Mouse (Mus musculus): ENCODE results near the gene Vwa7. TPM values are rescaled to one million over a fixed set of nuclear protein-coding genes. Genes with fewer than 3 reads are reported as not detected.

Gene Vwa7
- polyA plus RNA-seq, 1 experiment from 2014 or later = 0.14 TPM

GRCm38 (mm10) chr17:35051156-35052086 lies 35.0 kb downstream of the Vwa7 start:
- ATAC-seq (replicated peaks) = peak; percentile 50
- Histone ChIP-seq H3K9ac (replicated peaks) (peak overlapping the region; percentile 60), H3K9me3 (no peaks in the 10 kb centered on the region), H3K27me3 (no peaks in the 10 kb centered on the region), H3K36me3 (peaks cover 16% of the 10 kb centered on the region), H3K4me1 (peaks cover 36% of the 10 kb centered on the region), H3K4me3 (peak overlapping the region; percentile 43), H3K27ac (replicated peaks) (peak overlapping the region; percentile 92), H3K4me2 (replicated peaks) (peak overlapping the region; percentile 49)
- 2% methylated on average over 21 of the region's 21 CpGs for WGBS

- Histone ChIP-seq H3K36me3 (peaks cover 19% of the 10 kb centered on the region), H3K27me3 (no peaks in the 10 kb centered on the region), H3K9me3 (no peaks in the 10 kb centered on the region), H3K4me3 (peak overlapping the region; percentile 43; the same call in 1 of the 2 replicates), H3K4me2 (replicated peaks) (peak overlapping the region; percentile 49), H3K27ac (replicated peaks) (peak overlapping the region; percentile 92), H3K9ac (replicated peaks) (peak overlapping the region; percentile 60; the same call in 1 of the 2 replicates), H3K4me1 (peaks cover 31% of the 10 kb centered on the region)
- no peak for ATAC-seq (replicated peaks)
- 79% methylated on average over 12 of the region's 12 CpGs for WGBS
Observed at GRCm38 (mm10) chr17:35052271-35052798, 36.0 kb downstream of the Vwa7 start.

GRCm38 (mm10) chr17:35055691-35056495 lies 39.5 kb downstream of the Vwa7 start:
- H3K4me1 ChIP-seq = peaks cover 30% of the 10 kb centered on the region
- H3K9ac ChIP-seq (replicated peaks) = no peak overlapping the region
- WGBS = 91% methylated on average over 7 of the region's 7 CpGs
- peaks cover 22% of the 10 kb centered on the region for H3K36me3 ChIP-seq
- H3K4me3 ChIP-seq = no peak overlapping the region
- no peak overlapping the region for H3K27ac ChIP-seq (replicated peaks)
- H3K9me3 ChIP-seq = no peaks in the 10 kb centered on the region
- ATAC-seq (replicated peaks) = no peak
- H3K4me2 ChIP-seq (replicated peaks) = no peak overlapping the region
- no peaks in the 10 kb centered on the region for H3K27me3 ChIP-seq

- ATAC-seq (replicated peaks) = no peak
- no peak overlapping the region for H3K4me3 ChIP-seq
- H3K4me1 ChIP-seq = peaks cover 28% of the 10 kb centered on the region
- no peak overlapping the region for H3K9ac ChIP-seq (replicated peaks)
- H3K27ac ChIP-seq (replicated peaks) = no peak overlapping the region
- H3K36me3 ChIP-seq = peaks cover 32% of the 10 kb centered on the region
- H3K9me3 ChIP-seq = no peaks in the 10 kb centered on the region
- H3K4me2 ChIP-seq (replicated peaks) = no peak overlapping the region
- WGBS = 88% methylated on average over 3 of the region's 3 CpGs
- H3K27me3 ChIP-seq = no peaks in the 10 kb centered on the region
Observed at GRCm38 (mm10) chr17:35057090-35057489, 40.7 kb downstream of the Vwa7 start.

GRCm38 (mm10) chr17:35058316-35058715 lies 41.9 kb downstream of the Vwa7 start:
- Histone ChIP-seq H3K9ac (replicated peaks) (no peak overlapping the region), H3K36me3 (peaks cover 38% of the 10 kb centered on the region), H3K27ac (replicated peaks) (peak overlapping the region; percentile 91; the same call in 1 of the 2 replicates), H3K4me3 (no peak overlapping the region; the same call in 1 of the 2 replicates), H3K4me2 (replicated peaks) (no peak overlapping the region; the same call in 1 of the 2 replicates), H3K9me3 (no peaks in the 10 kb centered on the region), H3K4me1 (peaks cover 24% of the 10 kb centered on the region), H3K27me3 (no peaks in the 10 kb centered on the region)
- ATAC-seq (replicated peaks) = 0 out of 2 replicates have a peak, but pooled peaks have one; percentile 0
- 66% methylated on average over 9 of the region's 9 CpGs for WGBS

GRCm38 (mm10) chr17:35058911-35059892 lies 42.8 kb downstream of the Vwa7 start, which contains the start of gene Ddah2:
Gene Ddah2 (plus strand): TSS chr17:35059035.
- no peaks in the 10 kb centered on the region for H3K9me3 ChIP-seq
- H3K36me3 ChIP-seq = peaks cover 33% of the 10 kb centered on the region
- peaks cover 8% of the 10 kb centered on the region; the same call in 1 of the 2 replicates for H3K27me3 ChIP-seq
- H3K4me3 ChIP-seq = peak within 1 kb of the TSS; percentile 80
- H3K9ac ChIP-seq (replicated peaks) = peak within 1 kb of the TSS; percentile 89
- peak within 1 kb of the TSS; percentile 91 for H3K27ac ChIP-seq (replicated peaks)
- ATAC-seq (replicated peaks) = peak; percentile 89
- peak within 1 kb of the TSS; percentile 92 for H3K4me2 ChIP-seq (replicated peaks)
- under 1% methylated on average over 57 of the region's 57 CpGs for WGBS
- H3K4me1 ChIP-seq = peaks cover 24% of the 10 kb centered on the region

GRCm38 (mm10) chr17:35060071-35060470 lies 43.7 kb downstream of the Vwa7 start:
- Histone ChIP-seq H3K4me2 (replicated peaks) (peak overlapping the region; percentile 92), H3K27ac (replicated peaks) (no peak overlapping the region), H3K9ac (replicated peaks) (peak overlapping the region; percentile 89), H3K4me3 (peak overlapping the region; percentile 80), H3K9me3 (no peaks in the 10 kb centered on the region), H3K36me3 (peaks cover 30% of the 10 kb centered on the region), H3K4me1 (peaks cover 32% of the 10 kb centered on the region), H3K27me3 (peaks cover 13% of the 10 kb centered on the region; the same call in 1 of the 2 replicates)
- WGBS = 16% methylated on average over 14 of the region's 14 CpGs
- ATAC-seq (replicated peaks) = peak; percentile 12; the same call in 1 of the 2 replicates

- H3K4me3 ChIP-seq = peak overlapping the region; percentile 80
- no peaks in the 10 kb centered on the region for H3K9me3 ChIP-seq
- H3K36me3 ChIP-seq = peaks cover 27% of the 10 kb centered on the region; the same call in 1 of the 2 replicates
- H3K4me1 ChIP-seq = peaks cover 38% of the 10 kb centered on the region
- H3K9ac ChIP-seq (replicated peaks) = peak overlapping the region; percentile 89
- 57% methylated on average over 22 of the region's 22 CpGs for WGBS
- ATAC-seq (replicated peaks) = no peak
- peak overlapping the region; percentile 92 for H3K4me2 ChIP-seq (replicated peaks)
- H3K27me3 ChIP-seq = peaks cover 19% of the 10 kb centered on the region; the same call in 1 of the 2 replicates
- no peak overlapping the region for H3K27ac ChIP-seq (replicated peaks)
Observed at GRCm38 (mm10) chr17:35060737-35061297, 44.4 kb downstream of the Vwa7 start.

GRCm38 (mm10) chr17:35061299-35061698 lies 44.9 kb downstream of the Vwa7 start:
- no peak overlapping the region for H3K9ac ChIP-seq (replicated peaks)
- H3K27me3 ChIP-seq = peaks cover 19% of the 10 kb centered on the region; the same call in 1 of the 2 replicates
- H3K4me2 ChIP-seq (replicated peaks) = no peak overlapping the region
- no peaks in the 10 kb centered on the region for H3K9me3 ChIP-seq
- H3K27ac ChIP-seq (replicated peaks) = no peak overlapping the region
- peak overlapping the region; percentile 80; the same call in 1 of the 2 replicates for H3K4me3 ChIP-seq
- peaks cover 26% of the 10 kb centered on the region; the same call in 1 of the 2 replicates for H3K36me3 ChIP-seq
- no peak for ATAC-seq (replicated peaks)
- WGBS = 87% methylated on average over 8 of the region's 8 CpGs
- peaks cover 38% of the 10 kb centered on the region for H3K4me1 ChIP-seq

- peaks cover 38% of the 10 kb centered on the region for H3K4me1 ChIP-seq
- no peak overlapping the region for H3K4me3 ChIP-seq
- H3K9ac ChIP-seq (replicated peaks) = no peak overlapping the region
- H3K27me3 ChIP-seq = peaks cover 24% of the 10 kb centered on the region; the same call in 1 of the 2 replicates
- no peak for ATAC-seq (replicated peaks)
- H3K36me3 ChIP-seq = peaks cover 23% of the 10 kb centered on the region; the same call in 1 of the 2 replicates
- H3K4me2 ChIP-seq (replicated peaks) = no peak overlapping the region
- no peak overlapping the region for H3K27ac ChIP-seq (replicated peaks)
- no peaks in the 10 kb centered on the region for H3K9me3 ChIP-seq
- WGBS = 95% methylated on average over 3 of the region's 3 CpGs
Observed at GRCm38 (mm10) chr17:35063466-35063865, 47.1 kb downstream of the Vwa7 start.
